Mouse (Mus musculus) gastrocnemius, adult 2 months (tissue): ENCODE results near the gene Rad23a. TPM values are rescaled to one million over a fixed set of nuclear protein-coding genes. Genes with fewer than 3 reads are reported as not detected.
A peak's percentile ranks its signal among the peaks of the same experiment; 100 is the strongest.

Experiments
- DNase-seq: peaks from one replicate; pipeline ENCODE4 v3.0.0; 2022
- H3K27ac ChIP-seq: fragments of 200-600 bp; 2 replicates; pipeline ENCODE4 v1.8.1; 2022; ENCODE audit warnings: mild to moderate bottlenecking
- H3K4me3 ChIP-seq: fragments of 200-600 bp; 2 replicates; pipeline ENCODE4 v1.8.1; 2022; ENCODE audit warnings: mild to moderate bottlenecking, moderate library complexity
- CTCF ChIP-seq: fragments of 200-600 bp; IDR thresholded peaks from 2 replicates; pipeline ENCODE4 v1.8.1; 2022; ENCODE audit warnings: antibody characterized with exemption, mild to moderate bottlenecking, moderate library complexity
- intact Hi-C: fragments of 180-260 bp; cut with DNase I; formaldehyde crosslinking; loops from one replicate; pipeline ENCODE4 v1.15.1; 2025
- total RNA-seq, 2 experiments: library from RNA; stranded (reverse); gene quantifications; 2 replicates each; pipeline ENCODE4 v1.2.3; 2021

The Rad23a gene
- total RNA-seq, 2 experiments from 2014 or later: 159 to 172 TPM

DNA sequence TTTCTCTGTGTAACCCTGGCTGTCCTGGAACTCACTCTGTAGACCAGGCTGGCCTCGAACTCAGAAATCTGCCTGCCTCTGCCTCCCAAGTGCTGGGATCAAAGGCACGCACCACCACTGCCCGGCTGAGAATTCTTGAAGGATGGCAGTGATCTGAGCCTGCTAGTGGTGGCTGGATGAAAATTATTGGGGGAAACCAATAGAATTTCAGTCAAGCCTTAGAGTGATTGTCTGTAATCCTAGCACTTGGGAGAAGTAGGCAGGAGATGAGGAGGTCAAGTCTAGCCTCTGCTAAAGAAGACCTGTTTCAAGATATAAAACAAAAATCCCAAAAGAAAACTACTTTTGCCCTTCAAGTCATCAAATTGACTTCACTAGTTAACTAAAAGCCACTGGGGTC lies 16.0 kb upstream of the Rad23a start:
- intact Hi-C loops: no loop called here
- H3K4me3 ChIP-seq: peak overlapping the region; percentile 96; the same call in 1 of the 2 replicates
- TF ChIP-seq CTCF: no peak
- H3K27ac ChIP-seq: no peak overlapping the region
- DNase-seq: no peak

DNA sequence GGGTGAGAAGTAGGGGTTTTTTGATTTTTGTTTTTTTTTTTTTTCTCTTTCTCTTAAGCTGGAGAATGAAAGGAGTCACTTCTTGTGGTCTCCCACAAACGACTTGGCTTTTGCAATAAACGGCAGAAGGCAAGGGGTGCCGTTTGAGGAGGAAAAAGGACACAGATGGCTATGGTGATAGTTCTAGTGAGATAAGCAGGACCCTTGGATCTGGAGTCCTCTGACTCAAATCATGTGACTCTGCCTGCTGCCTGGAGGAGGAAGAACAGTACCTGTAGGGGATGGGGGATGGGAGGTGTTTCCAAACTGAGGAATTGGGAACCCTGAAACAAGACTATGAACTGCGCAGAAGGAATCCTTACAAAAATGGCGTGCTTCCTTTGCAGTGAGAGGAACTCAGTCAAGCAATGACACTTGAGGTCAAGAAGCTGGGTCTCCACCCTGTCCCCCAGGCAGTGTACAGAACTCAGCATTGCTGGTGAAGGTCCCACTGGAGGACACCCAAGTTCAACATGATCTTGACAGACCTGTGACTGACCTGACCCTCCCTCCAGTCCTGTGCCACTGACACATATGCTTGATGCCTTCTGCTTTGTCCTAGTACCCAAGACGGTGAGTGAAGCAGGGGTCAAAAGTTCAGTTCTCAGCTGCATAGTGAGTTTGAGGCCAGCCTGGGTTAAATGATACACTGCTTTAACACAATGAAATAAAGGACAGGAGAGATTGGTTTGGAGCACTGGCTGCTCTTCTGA lies 7.4 kb upstream of the Rad23a start:
- peak overlapping the region; percentile 80 for H3K4me3 ChIP-seq
- intact Hi-C loops: loop anchor here (5.0 kb wide), 2 partner anchors 54 to 129 kb away; partner anchors contain the start of genes Junb and Klf1
- H3K27ac ChIP-seq: peak overlapping the region; percentile 93
- TF ChIP-seq CTCF: no peak
- no peak for DNase-seq

DNA sequence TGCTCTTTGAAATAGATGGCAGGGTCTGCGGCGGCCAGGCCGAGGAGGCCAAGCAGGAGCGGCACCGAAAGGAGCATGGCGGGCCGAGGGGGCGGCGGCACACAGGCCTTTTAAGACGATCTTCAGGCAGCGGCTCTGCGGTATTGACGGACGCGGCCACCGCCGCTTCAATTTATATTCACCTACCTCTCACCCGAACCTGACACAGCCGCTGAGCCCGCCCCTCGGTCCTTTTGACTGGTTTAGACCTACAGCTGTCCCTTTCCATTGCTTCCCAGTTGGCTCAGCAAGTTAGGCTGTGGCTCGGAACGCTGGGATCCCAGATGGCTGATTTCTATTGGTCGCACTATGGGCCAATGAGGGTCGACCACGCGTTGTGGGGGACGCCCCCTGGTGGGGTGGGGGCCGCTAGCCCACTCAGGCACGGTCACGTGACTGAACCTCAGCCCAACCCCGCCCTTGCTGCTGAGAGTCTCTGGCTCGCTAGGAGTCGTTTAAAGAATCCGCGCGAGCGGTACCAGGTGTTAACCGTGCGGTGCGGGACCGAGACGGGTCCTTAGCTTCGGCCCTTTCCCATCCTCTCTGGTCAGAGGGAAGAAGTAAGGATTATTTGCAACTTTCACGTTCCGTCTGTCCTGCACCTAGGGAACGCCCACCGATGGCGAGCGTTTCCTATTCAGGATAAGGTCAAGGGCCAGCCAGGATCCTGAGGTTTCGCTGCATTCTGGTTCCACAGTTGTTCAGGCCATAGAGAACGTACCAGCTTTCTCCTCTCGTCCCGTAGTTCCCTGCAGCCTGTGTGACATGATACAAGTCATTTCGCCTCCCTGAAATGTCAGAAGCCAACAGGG lies 6.5 kb upstream of the Rad23a start, which contains the start of gene Calr:
Gene Calr (minus strand): TSS at position 213 of the 851 bp plus-strand sequence.
- DNase-seq: peak; percentile 100
- Histone ChIP-seq H3K4me3 (peak within 1 kb of the TSS; percentile 80), H3K27ac (peak within 1 kb of the TSS; percentile 94)
- TF ChIP-seq CTCF: peak; percentile 14; the same call in 1 of the 2 replicates
- intact Hi-C loops: loop anchor here (5.0 kb wide), 2 partner anchors 55 to 130 kb away; partner anchors contain the start of genes Junb and Klf1

DNA sequence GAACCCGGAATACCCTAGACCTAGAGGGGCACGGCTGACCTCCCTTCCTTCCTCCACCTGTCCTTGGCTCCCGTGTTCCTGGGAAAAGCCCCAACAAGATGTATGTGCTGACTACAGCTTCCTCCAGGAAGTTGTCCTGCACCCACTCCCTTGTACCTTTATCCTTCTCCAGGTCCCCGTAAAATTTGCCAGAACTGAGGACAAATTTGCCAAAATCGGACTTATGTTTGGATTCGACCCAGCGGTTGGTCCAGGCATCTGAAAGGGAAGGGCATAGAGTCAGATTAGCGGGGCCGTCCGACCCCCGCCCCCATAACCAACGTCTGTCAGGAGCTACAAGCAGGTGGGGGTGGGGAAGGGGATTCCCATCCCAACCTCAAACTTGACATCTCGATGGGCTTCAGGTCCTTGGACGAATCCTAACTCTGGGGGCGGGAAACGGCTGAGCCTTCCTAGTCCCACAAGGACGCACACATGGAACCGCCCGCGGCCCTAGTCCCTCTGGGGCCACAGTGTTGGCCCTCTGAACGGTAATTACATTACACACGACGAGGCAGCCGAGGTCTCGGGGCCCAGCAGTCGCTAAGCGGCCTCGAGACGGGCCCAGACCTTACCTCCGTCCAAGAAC lies 5.7 kb upstream of the Rad23a start:
- no peak for TF ChIP-seq CTCF
- intact Hi-C loops: loop anchor here (5.0 kb wide), 2 partner anchors 56 to 131 kb away; partner anchors contain the start of genes Junb and Klf1
- DNase-seq: no peak
- peak overlapping the region; percentile 94 for H3K27ac ChIP-seq
- peak overlapping the region; percentile 80 for H3K4me3 ChIP-seq

DNA sequence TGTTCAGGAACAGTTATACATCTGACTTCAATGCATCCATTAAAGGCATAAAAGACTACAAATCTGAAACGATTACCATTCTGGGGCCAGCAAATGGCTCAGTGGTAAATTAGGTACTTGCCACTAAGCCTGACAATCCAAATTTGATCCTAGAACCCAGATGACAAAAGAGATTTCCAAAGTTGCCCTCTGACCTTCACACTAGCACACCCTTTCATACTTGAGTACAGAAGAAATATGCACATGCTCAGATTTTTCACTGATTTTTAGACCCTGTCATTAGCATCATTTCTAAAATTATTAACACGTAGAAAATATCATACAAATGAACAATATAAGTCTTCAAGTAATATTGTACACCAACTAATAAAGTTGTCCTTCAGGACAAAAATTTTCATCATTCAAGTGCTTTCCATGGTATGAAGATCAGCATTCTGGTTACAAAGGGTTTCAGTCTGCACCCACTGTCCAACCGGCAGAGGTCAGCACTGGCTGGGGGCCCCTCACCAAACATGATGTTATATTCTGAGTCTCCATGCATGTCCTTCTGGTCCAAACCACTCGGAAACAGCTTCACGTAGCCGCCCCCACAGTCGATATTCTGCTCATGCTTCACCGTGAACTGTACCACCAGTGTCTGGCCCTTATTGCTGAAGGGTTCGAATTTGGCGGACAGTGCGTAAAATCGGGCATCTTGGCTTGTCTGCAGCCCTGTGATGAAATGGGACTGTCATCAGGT lies 5.1 kb upstream of the Rad23a start:
- intact Hi-C loops: loop anchor here (5.0 kb wide), 2 partner anchors 57 to 132 kb away; partner anchors contain the start of genes Junb and Klf1
- H3K27ac ChIP-seq: peak overlapping the region; percentile 94
- peak; percentile 59 for TF ChIP-seq CTCF

DNA sequence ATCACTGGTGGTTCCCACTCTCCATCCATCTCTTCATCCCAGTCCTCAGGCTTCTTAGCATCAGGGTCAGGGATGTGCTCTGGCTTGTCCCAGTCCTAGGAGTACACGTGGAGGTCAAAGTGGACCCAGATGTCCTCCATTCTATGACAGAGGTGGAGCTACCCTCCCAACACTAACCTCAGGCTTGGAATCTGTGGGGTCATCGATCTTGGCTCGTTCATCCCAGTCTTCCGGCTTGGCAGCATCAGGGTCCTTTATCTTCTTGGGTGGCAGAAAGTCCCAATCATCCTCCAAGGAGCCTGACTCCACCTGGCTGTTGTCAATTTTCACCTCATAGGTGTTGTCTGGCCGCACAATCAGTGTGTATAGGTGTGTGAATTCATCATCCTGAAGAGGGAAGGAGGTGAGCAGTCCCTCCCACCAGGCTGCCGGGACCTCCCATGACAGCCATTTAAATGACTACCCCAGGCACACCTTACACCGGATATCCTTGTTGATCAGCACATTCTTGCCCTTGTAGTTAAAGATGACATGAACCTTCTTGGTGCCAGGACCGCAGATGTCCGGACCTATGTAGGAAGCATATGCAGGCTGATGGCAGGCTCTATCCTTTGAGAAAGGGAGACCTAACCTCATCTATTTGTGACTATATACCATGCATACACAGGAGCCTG lies 4.1 kb upstream of the Rad23a start:
- intact Hi-C loops: loop anchor here (5.0 kb wide), 2 partner anchors 58 to 133 kb away; partner anchors contain the start of genes Junb and Klf1
- DNase-seq: no peak

More for the DNA sequence above, 5.1 kb upstream of the Rad23a start:
- peak overlapping the region; percentile 80 for H3K4me3 ChIP-seq
- peak; percentile 47 for DNase-seq

DNA sequence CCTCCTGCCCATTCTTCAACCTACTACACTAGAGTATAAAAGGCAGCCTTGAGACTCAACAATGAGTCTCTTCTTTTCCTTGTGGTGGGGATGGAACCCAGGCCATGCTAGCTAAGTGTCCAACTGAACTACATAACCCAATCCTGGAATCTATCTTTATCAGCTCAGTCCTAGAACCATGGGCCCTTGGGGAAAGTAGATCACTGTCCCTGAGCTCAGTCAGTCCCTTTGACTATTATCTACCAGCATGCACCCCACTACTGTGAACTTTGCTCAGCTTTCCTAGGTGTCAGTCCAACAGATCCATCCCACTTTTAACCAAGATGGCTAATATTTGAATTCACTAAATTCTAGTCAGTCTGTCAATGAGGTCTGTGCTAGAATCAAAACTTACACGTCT lies 1.0 kb upstream of the Rad23a start:
- Histone ChIP-seq H3K27ac (0 out of 2 replicates have a peak overlapping the region, but pooled peaks have one; percentile 94), H3K4me3 (no peak overlapping the region)
- no peak for DNase-seq
- no peak for TF ChIP-seq CTCF
- intact Hi-C loops: no loop called here

More for the DNA sequence above, 4.1 kb upstream of the Rad23a start:
- TF ChIP-seq CTCF: no peak
- Histone ChIP-seq H3K27ac (no peak overlapping the region), H3K4me3 (peak overlapping the region; percentile 80)

DNA sequence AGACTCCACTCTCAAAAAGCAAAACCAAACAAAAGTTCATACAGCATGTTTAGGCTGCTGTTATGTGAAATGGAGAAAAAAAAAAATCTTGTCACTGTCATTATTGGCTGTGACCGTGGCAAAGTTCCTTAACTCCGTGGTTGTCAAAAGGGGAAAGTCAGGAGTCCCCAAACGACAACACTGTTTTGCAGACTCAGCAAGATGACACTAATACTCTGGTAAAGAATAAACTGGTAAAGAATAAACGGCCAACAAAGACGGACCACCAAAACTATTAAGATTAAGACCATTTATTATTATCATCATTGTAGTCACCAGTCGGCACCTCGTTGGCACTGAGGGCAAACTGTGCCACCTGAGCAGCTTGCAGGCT lies 604 bp downstream of the Rad23a start:
- H3K4me3 ChIP-seq: peak overlapping the region; percentile 93
- no peak for DNase-seq
- peak overlapping the region; percentile 94 for H3K27ac ChIP-seq
- no peak for TF ChIP-seq CTCF
- intact Hi-C loops: no loop called here

DNA sequence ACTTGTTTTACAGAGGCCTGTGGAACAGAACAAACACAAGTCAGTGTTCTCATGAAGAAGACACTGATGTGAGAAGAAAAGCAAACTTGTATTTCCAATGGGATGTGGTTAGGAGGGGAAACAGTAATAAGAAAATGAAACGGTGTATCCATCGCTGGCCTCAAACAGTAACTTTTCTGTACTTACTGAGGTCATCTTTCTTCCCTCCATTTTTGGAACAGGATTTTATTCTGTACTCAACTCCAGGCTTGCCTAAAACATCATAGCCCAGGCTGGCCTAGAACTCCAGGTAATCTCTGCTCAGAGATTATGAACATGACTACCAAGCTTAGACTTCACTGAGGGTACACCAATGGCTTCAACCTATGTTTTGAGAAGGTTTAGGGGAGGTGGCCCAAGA lies 1.1 kb downstream of the Rad23a start:
- H3K27ac ChIP-seq: peak overlapping the region; percentile 94
- H3K4me3 ChIP-seq: peak overlapping the region; percentile 93
- no peak for TF ChIP-seq CTCF
- intact Hi-C loops: no loop called here
- no peak for DNase-seq

DNA sequence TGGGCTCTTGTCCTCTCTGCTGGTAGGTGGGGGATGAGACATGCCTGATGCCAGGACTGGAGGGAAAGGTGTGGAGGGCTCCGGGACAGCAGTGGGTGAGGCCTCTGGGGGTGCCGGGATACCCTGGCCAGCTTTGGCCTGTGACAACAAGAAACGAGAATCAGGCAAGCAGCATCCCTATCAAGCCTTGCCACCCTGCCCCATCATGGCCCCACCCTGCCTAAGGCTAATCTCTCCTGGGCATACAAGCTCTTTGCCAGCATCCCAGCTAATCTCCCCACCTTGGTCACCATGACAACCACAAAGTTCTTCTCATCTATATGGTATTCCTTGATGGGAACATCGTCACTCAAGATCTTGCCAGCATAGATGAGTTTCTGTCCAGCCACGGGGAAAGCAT lies 2.0 kb downstream of the Rad23a start:
- no peak for TF ChIP-seq CTCF
- intact Hi-C loops: no loop called here

DNA sequence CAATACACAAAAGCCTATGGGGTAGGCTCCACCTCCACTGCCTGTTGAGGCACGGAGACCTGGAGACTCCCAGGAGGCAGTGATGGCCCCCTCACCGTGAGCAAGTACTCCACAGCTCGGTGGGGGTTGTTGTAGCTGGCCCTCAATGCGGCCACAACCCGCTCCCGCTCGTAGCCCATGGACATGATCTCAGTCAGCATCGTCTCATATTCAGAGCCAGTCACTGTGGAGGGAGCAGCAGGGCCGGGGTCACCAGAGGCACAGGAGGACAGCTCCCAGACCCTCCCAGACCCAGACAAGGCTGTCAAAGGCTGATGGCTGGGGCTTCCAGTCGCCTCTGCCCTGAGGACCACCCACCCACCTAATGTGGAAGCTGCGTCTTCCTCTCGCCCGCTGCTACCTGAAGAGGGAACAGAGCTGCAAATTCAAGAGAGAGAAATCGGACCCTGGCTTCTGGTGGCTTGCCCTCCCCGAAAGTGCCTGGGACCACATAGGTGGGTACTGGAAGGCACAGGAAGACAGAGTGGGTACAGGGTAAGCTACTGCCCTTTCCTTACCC lies 2.5 kb downstream of the Rad23a start:
- DNase-seq: no peak
- Histone ChIP-seq H3K27ac (no peak overlapping the region), H3K4me3 (no peak overlapping the region)
- TF ChIP-seq CTCF: no peak
- intact Hi-C loops: no loop called here

More for the DNA sequence above, 2.0 kb downstream of the Rad23a start:
- DNase-seq: no peak
- no peak overlapping the region for H3K27ac ChIP-seq
- no peak overlapping the region for H3K4me3 ChIP-seq
